Mouse (Mus musculus) erythroblast, embryonic 14.5 days (primary cell): Measurements from ENCODE around the gene Oas1g. TPM values are rescaled to one million over a fixed set of nuclear protein-coding genes. Genes with fewer than 3 reads are reported as not detected.
"Not testable (repeated sequence)": the region's sequence is repeated elsewhere in the genome, so short reads cannot be mapped to it uniquely, and the experiment has no call there.

Experiments used
- H3K27me3 ChIP-seq: 2 replicates; pipeline ENCODE4 v1.6.1; 2012; ENCODE audit warnings: inconsistent platforms; ENCODE audit not compliant: control insufficient read depth
- H3K36me3 ChIP-seq: 2 replicates; pipeline ENCODE4 v1.6.1; 2012; ENCODE audit warnings: mild to moderate bottlenecking, inconsistent platforms; ENCODE audit not compliant: control insufficient read depth
- H3K4me1 ChIP-seq: 2 replicates; pipeline ENCODE4 v1.6.1; 2012; ENCODE audit warnings: inconsistent platforms; ENCODE audit not compliant: control insufficient read depth
- H3K4me3 ChIP-seq: replicated peaks from 2 replicates; pipeline ENCODE3; 2012; ENCODE audit warnings: moderate library complexity, mild to moderate bottlenecking, inconsistent platforms
- H3K9me3 ChIP-seq: 2 replicates; pipeline ENCODE4 v1.6.1; 2012; ENCODE audit warnings: low read length, inconsistent platforms, mixed read lengths; ENCODE audit not compliant: control insufficient read depth
- GATA1 ChIP-seq: IDR thresholded peaks from 2 replicates; pipeline ENCODE4 v1.6.1; 2012; ENCODE audit warnings: low read length, inconsistent platforms, mixed read lengths
- TAL1 ChIP-seq: IDR thresholded peaks from 3 replicates; pipeline ENCODE4 v1.6.1; 2012; ENCODE audit warnings: low read length, inconsistent platforms, mixed read lengths
- polyA plus RNA-seq: library from polyadenylated mRNA; stranded (reverse); fragments of >175 nt; gene quantifications from 2 replicates; pipeline ENCODE4 v1.2.3, GENCODE M21; 2012

Oas1g gene
- polyA plus RNA-seq, 1 experiment: not detected

GRCm38 (mm10) chr5:120902056-120902455, 14.6 kb upstream of the Oas1g start:
- no peak for TF ChIP-seq GATA1
- no peak for TF ChIP-seq TAL1

DNA sequence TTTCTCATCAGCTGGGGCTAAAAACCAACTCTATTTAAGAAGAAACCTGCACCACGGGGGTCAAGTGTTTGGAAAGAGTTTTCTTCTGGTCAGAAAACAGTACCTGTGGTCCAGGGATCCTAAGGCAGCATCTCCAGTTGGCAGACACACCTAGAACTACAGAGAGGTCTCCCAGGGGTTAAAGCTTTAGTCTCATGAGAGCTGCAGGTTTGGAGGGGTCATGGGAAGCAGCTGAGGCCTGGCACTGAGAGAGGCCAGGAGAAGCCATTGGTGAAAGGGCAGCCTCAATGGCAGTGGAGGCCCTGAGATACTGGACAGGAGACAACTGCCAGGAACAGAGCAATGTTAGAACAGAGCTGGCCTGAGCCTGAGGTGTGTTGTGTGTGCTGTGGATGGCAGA, 13.3 kb upstream of the Oas1g start:
- no peak for TF ChIP-seq TAL1
- no peak for TF ChIP-seq GATA1
- H3K9me3 ChIP-seq: no peaks in the 10 kb centered on the region
- no peak overlapping the region for H3K4me3 ChIP-seq
- H3K27me3 ChIP-seq: no peaks in the 10 kb centered on the region
- no peaks in the 10 kb centered on the region for H3K36me3 ChIP-seq
- no peaks in the 10 kb centered on the region for H3K4me1 ChIP-seq

More at GRCm38 (mm10) chr5:120902056-120902455, 14.6 kb upstream of the Oas1g start:
- Histone ChIP-seq H3K36me3 (no peaks in the 10 kb centered on the region), H3K4me3 (no peak overlapping the region), H3K4me1 (no peaks in the 10 kb centered on the region), H3K9me3 (no peaks in the 10 kb centered on the region), H3K27me3 (no peaks in the 10 kb centered on the region)

DNA sequence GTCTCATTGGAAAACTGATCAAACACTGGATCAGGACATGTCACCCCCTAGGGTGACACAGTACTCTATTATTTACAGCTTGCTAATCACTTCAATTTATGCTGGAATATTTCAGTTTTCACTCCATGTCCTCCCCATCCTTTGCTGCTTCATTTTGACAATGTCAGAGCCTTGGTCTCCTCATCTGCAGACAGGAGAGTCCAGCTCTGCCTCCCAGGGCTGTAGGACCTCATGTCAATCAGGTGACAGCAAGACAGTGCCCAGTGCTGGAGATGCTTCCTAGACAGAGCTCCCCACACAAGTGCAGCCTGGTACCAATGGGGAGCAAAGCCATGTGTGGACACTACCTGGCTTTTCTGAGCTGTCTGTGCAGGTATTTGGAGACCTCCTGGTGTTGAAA, 11.3 kb upstream of the Oas1g start:
- Histone ChIP-seq H3K4me3 (no peak overlapping the region), H3K27me3 (no peaks in the 10 kb centered on the region), H3K36me3 (no peaks in the 10 kb centered on the region), H3K9me3 (no peaks in the 10 kb centered on the region), H3K4me1 (no peaks in the 10 kb centered on the region)
- TF ChIP-seq GATA1 (no peak), TAL1 (no peak)

DNA sequence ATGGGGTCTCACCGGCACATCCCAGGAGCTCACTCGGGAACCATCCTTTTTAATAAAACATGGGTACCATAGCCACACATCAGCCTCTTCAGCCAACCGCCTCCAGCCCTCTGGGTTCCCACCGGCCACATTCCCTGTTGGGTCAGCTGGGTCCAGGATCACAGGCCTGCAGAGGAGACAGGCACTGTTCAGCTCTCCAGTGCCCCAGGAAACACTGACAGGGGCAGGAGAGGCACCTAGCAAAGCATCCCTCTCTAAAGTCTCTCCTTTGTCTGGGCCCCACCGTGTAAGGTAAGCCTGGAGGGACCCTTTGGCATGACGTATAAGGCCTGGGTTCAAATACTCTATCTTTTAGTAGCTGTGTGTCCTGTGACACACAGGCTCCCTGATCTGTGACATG, 10.9 kb upstream of the Oas1g start:
- H3K9me3 ChIP-seq: no peaks in the 10 kb centered on the region
- TF ChIP-seq TAL1 (no peak), GATA1 (no peak)
- H3K27me3 ChIP-seq: no peaks in the 10 kb centered on the region
- H3K36me3 ChIP-seq: no peaks in the 10 kb centered on the region
- no peak overlapping the region for H3K4me3 ChIP-seq
- no peaks in the 10 kb centered on the region for H3K4me1 ChIP-seq

DNA sequence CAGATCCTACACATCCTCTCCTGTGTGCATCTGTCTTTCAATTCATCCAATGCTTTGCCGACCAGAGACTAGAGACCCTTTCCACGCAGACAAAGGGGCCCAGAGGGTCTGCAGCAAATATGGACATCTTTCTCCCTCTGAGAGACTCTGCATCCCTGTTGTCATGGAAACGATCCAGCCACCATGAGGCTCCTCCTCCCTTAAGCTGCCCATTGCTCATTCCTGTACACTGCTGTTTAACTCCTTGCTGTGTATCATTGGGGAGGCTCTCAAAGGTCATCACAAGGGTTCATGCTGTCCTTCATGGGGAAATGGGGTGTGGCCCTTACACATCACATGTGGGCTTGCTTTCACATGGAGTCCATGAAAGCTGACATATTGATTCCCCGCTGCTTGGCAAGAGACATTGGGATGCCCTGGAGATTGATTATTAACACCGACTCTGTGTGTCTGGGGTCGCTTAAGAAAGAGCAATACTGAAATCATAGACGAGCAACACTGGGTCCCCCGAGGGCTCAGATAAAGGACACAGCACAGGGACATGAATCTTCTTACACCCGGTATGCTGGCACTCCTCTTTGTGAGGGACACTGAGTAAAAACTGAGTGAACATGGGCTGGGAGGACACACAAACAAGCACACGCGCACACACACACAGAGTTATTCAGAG, 8.0 kb upstream of the Oas1g start:
- Histone ChIP-seq H3K27me3 (no peaks in the 10 kb centered on the region), H3K4me1 (no peaks in the 10 kb centered on the region), H3K9me3 (peaks cover 2% of the 10 kb centered on the region; the same call in 1 of the 2 replicates), H3K4me3 (no peak overlapping the region), H3K36me3 (no peaks in the 10 kb centered on the region)
- TF ChIP-seq TAL1 (no peak), GATA1 (no peak)

GRCm38 (mm10) chr5:120894692-120895091, 7.3 kb upstream of the Oas1g start:
- H3K27me3 ChIP-seq, H3K9me3 ChIP-seq, H3K4me3 ChIP-seq, H3K4me1 ChIP-seq, H3K36me3 ChIP-seq: not testable (repeated sequence)

GRCm38 (mm10) chr5:120893866-120894265, 6.5 kb upstream of the Oas1g start:
- not testable (repeated sequence) for H3K4me3 ChIP-seq, H3K27me3 ChIP-seq, H3K36me3 ChIP-seq, H3K9me3 ChIP-seq, H3K4me1 ChIP-seq

GRCm38 (mm10) chr5:120892243-120892660, 4.8 kb upstream of the Oas1g start:
- no peak for TF ChIP-seq GATA1
- TF ChIP-seq TAL1: no peak
- H3K4me1 ChIP-seq: no peaks in the 10 kb centered on the region
- H3K27me3 ChIP-seq: no peaks in the 10 kb centered on the region
- H3K9me3 ChIP-seq: peaks cover 2% of the 10 kb centered on the region; the same call in 1 of the 2 replicates
- H3K36me3 ChIP-seq: no peaks in the 10 kb centered on the region
- no peak overlapping the region for H3K4me3 ChIP-seq

DNA sequence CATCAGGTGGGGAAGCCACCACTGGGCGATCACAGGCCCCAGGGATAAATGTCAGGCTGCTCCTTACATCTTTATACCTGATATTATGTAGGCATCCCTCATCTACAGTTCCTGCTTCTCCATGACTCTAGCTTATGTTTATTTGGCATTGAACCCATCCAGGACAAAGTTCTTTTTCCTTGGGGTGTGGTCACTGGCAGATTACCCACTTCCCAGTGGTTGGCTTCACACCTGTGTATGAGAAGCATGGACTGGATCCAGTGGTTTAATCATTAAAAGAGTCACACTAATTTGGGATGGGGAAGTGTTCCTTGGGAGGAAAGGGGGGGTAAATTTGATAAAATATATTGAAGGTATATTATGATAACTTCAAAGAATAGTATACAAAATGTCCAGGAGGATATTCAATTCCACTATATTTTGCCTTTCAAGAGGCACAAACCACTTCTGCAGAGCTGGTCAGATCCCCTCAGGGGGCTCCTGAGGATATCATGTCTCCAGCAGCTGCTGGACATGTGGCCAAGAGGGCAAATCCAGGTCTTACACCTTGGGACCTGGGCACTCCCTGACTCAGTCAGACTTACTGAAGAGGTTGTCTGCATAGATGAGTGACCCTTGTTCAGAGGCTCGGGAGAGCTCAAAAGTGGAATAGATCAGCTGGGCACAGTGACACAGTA, 4.3 kb upstream of the Oas1g start:
- not testable (repeated sequence) for H3K4me1 ChIP-seq, H3K36me3 ChIP-seq, H3K27me3 ChIP-seq, H3K4me3 ChIP-seq, H3K9me3 ChIP-seq

- no peak overlapping the region for H3K4me3 ChIP-seq
- H3K9me3 ChIP-seq: peaks cover 2% of the 10 kb centered on the region; the same call in 1 of the 2 replicates
- H3K27me3 ChIP-seq: no peaks in the 10 kb centered on the region
- H3K4me1 ChIP-seq: no peaks in the 10 kb centered on the region
- H3K36me3 ChIP-seq: no peaks in the 10 kb centered on the region
- no peak for TF ChIP-seq TAL1
- no peak for TF ChIP-seq GATA1
Observed at GRCm38 (mm10) chr5:120890991-120891390, 3.6 kb upstream of the Oas1g start.
